Mouse (Mus musculus): ENCODE data around the gene Gm5127. TPM values are rescaled to one million over a fixed set of nuclear protein-coding genes. Genes with fewer than 3 reads are reported as not detected.

Gm5127 gene
- total RNA-seq (2022): not detected

GRCm38 (mm10) chrX:106582886-106583285, at the start of gene Gm5127:
Gene Gm5127 (plus strand): TSS chrX:106583186.
- DNase-seq: no peak

- no peak for DNase-seq
Observed at GRCm38 (mm10) chrX:106536359-106536758, 46.6 kb upstream of the Gm5127 start.

GRCm38 (mm10) chrX:106555457-106555856, 27.5 kb upstream of the Gm5127 start:
- no peak for DNase-seq

- no peak for DNase-seq
Observed at GRCm38 (mm10) chrX:106578966-106579365, 4.0 kb upstream of the Gm5127 start.

GRCm38 (mm10) chrX:106580410-106580809, 2.6 kb upstream of the Gm5127 start:
- DNase-seq: no peak

GRCm38 (mm10) chrX:106582197-106582596, 789 bp upstream of the Gm5127 start:
- no peak for DNase-seq

GRCm38 (mm10) chrX:106593914-106594313, 10.9 kb downstream of the Gm5127 start:
- DNase-seq: no peak

- DNase-seq: no peak
Observed at GRCm38 (mm10) chrX:106595904-106596303, 12.9 kb downstream of the Gm5127 start.

- DNase-seq: no peak
Observed at GRCm38 (mm10) chrX:106602574-106603258, 19.7 kb downstream of the Gm5127 start.

- no peak for DNase-seq
Observed at GRCm38 (mm10) chrX:106603386-106603785, 20.4 kb downstream of the Gm5127 start, which contains the start of gene Cysltr1. Gene Cysltr1 (minus strand): TSS chrX:106603679.

- DNase-seq: no peak
Observed at GRCm38 (mm10) chrX:106622512-106622911, 39.5 kb downstream of the Gm5127 start.

GRCm38 (mm10) chrX:106623667-106624066, 40.7 kb downstream of the Gm5127 start:
- DNase-seq: no peak

- no peak for DNase-seq
Observed at GRCm38 (mm10) chrX:106628514-106628913, 45.5 kb downstream of the Gm5127 start.

- no peak for DNase-seq
Observed at GRCm38 (mm10) chrX:106633543-106633942, 50.6 kb downstream of the Gm5127 start.

- no peak for DNase-seq
Observed at GRCm38 (mm10) chrX:106634799-106635541, 52.0 kb downstream of the Gm5127 start.

- no peak for DNase-seq
Observed at GRCm38 (mm10) chrX:106662101-106662500, 79.1 kb downstream of the Gm5127 start.

GRCm38 (mm10) chrX:106704590-106704989, 121.6 kb downstream of the Gm5127 start:
- DNase-seq: no peak

GRCm38 (mm10) chrX:106717160-106717559, 134.2 kb downstream of the Gm5127 start:
- DNase-seq: no peak

- no peak for DNase-seq
Observed at GRCm38 (mm10) chrX:106742241-106742640, 159.3 kb downstream of the Gm5127 start.

- no peak for DNase-seq
Observed at GRCm38 (mm10) chrX:106755272-106755671, 172.3 kb downstream of the Gm5127 start.

Data from adrenal gland, adult 8-10 months (tissue).